Mouse (Mus musculus) CH12F3 (cell line): Measurements from ENCODE around the gene Pard3.
"Not testable (repeated sequence)": the region's sequence is repeated elsewhere in the genome, so short reads cannot be mapped to it uniquely, and the experiment has no call there.

ENCODE experiments used
- in situ Hi-C: fragments of 300-500 bp; cut with MboI; formaldehyde crosslinking; loops from 2 replicates; pipeline ENCODE4 v1.14.3; 2020; ENCODE audit warnings: low sequenced_read_pairs

The Pard3 gene

DNA sequence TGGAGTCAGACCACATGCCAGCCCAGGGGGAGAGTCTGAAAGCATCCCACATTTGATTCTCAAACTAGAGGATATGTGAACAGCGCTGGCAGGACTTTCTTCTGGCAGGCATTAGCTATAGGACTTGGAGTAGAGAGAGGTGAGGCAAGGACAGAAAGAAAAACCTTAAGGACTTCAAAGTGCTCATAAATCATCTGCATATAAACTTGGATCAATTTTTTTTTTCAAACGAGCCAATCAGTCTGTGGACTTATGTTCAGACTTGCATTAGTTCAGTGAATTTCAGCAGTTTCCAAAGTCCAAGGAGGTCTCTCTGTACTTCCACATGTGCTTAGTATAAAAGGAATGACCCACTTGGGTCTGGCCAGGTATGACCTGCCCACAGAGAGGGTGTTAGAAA lies 72.5 kb downstream of the Pard3 start:
- in situ Hi-C loops = no loop called here

DNA sequence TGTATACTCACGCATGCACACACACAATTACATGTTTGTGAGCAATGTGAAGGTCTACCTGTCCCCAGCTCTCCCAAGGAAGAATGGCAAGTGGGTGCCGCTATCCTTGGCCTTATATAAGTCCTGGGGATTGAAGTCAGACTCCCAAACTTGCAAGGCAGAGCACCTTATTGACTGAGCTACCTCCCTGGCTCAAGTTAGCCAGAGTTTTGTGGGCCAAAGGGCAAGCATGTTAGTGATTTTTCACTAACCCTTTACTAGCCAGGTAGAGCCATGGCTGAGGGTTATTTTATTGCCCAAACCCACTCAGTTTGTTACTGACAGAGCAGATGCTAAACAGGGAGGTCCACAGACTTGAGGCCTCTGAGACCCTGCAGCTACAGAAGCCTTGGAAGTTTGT lies 73.1 kb downstream of the Pard3 start:
- in situ Hi-C loops = no loop called here

DNA sequence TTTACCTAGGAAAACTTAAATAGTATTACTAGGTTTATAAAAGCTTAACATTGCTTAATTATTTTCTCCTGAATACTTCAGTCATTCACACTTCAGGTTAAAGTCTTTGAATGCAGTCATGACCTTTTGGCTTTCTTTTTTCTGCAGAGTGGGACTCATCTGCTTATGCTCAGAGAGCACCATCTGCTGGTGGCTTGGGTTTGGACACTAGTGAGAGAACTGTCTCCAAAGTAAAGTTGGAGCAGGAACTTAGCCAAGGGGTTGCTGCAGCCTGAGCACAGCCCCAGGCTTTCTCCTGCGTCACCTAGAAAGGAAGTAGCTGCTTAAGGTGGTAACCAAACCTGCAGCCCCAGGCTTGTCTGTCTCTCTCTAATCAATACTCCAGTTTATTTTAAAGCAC lies 75.5 kb downstream of the Pard3 start:
- in situ Hi-C loops = no loop called here

DNA sequence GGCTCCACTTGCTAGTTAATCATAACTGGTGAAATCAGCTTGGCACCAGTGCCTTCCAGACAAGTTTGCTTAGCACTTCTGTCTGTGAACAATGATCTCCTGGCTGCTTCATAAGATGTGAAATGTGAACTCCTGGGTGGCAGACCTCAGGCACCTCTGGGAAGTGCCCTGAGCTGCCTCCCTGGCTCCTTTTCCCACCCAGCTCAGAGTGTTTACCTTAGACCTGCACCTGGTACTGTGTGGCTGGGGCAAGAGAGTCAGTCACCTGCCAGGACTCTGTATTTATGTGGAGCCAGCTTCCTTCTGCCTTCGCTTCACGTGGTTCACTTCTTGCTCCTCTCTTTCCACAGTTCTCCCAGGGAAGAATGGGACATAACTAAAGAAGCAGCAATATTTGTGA lies 77.3 kb downstream of the Pard3 start:
- in situ Hi-C loops = loop anchor here (10.0 kb wide), 1 partner anchor 146 kb away; no protein-coding TSS in a partner anchor

GRCm38 (mm10) chr8:127143641-127144040 lies 79.9 kb downstream of the Pard3 start:
- in situ Hi-C loops = loop anchor here (10.0 kb wide), 1 partner anchor 149 kb away; no protein-coding TSS in a partner anchor

DNA sequence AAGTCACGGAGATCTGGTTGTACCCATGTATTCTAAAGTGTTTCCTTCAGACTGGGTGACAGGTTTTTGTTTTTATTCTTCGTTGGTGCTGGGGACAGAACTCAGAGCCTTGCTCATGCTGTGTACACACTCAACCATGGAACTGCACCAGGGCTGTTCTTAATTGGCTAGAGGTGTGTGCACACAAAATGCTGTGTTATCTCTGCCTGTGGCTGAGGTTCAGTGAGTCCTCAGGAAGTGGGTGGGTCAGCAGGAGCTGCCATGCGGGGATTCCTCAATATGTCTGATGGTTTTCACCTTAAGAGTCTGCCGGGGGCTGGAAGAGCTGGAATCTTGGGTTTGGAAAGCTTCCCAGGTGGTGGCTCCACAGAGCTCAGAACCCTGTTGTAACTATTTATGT lies 80.9 kb downstream of the Pard3 start:
- in situ Hi-C loops = loop anchor here (10.0 kb wide), 1 partner anchor 150 kb away; no protein-coding TSS in a partner anchor

DNA sequence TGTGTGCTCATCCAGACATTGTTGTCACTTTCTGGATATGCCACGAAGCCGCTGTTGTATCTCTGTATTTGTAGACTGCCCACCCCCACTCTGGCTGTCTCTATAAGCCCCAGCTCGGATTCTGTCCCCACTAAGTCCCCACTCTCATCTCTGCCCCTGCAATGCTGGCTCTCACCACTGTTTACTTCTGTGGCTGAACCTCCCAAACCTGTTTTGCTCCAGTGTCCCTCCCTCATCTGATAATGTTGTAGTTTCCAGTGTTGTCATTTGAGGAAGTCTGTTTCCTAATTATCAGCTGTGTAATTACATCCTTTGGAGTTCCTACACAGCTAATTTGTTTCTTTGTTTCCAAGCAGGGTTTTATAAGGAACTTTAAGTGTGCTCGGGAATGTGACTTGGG lies 81.4 kb downstream of the Pard3 start:
- in situ Hi-C loops = loop anchor here (10.0 kb wide), 1 partner anchor 150 kb away; no protein-coding TSS in a partner anchor

DNA sequence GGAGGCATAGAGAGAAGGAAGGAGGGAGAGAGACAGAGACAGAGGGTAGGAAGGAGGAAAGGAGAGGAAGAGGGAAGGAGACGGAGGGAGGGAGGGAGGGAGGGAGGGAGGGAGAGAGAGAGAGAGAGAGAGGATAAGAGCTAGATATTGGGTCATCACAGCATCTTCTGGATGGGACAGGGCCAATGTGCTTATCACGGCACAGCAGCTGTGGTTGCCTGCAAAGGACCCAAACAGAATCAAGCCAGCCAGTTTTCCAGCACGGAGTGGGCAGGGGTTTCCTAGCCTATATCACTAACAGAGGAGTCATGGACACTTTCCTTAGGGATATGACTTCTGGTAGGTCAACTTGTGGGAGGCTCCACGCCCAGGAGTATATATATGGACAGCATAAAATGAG lies 82.4 kb downstream of the Pard3 start:
- in situ Hi-C loops = loop anchor here (10.0 kb wide), 1 partner anchor 151 kb away; no protein-coding TSS in a partner anchor

DNA sequence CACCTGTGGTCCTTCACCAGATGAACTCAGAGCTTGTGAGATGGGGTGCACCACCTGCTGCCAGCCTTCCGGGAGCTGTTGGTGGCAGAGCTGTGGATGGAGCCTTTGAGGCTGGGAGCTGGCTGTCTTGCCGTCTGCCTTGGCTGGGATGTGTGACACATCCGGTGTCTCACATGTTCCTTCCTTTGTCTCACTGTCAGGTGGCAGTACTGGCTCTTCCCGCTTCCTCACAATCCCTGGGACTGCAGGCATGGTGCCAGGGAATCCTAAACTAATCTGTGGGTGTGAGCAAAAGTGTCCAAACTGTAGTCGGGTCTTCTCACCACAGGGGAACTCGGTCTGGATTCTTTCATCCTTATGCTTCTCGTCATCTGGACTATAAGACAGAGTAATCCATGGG lies 85.1 kb downstream of the Pard3 start:
- in situ Hi-C loops = loop anchor here (10.0 kb wide), 1 partner anchor 154 kb away; no protein-coding TSS in a partner anchor

DNA sequence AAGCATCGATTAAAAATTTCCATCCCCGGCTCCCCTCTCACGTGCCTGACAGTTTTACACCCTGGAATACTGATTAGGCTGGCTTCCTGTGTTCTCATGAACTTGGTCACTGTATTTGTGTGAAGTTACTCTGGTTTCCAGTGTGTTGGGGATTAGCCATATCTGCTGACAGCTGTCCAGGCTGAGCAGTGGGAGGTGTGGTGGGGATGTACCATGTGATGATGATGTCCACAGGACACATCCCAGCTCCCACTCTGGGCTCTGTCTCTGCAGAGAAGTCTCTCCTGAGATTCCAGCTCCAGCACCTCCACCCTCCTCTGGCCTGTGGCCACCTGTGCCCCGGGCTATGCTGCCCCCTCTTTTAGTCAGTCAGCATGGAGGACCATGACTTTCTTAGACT lies 87.0 kb downstream of the Pard3 start:
- in situ Hi-C loops = no loop called here

DNA sequence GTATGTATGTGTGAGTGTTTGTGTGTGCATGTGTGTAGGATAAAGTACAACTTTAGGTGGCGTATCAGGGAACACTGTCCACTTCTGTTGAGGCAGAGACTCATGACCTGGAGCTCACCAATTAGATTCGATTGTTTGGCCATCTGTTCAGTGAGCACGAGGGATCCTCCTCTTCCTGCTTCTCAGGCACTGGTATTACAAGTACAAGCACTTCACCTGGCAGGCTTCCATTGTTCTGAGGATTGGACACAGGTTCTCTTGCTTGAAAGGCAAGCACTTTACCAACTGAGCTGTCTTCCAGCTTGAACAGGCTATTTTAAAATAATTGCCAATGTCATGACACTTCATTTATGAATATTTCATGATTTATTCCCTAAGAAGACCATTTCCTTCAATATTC lies 88.0 kb downstream of the Pard3 start:
- in situ Hi-C loops = no loop called here

DNA sequence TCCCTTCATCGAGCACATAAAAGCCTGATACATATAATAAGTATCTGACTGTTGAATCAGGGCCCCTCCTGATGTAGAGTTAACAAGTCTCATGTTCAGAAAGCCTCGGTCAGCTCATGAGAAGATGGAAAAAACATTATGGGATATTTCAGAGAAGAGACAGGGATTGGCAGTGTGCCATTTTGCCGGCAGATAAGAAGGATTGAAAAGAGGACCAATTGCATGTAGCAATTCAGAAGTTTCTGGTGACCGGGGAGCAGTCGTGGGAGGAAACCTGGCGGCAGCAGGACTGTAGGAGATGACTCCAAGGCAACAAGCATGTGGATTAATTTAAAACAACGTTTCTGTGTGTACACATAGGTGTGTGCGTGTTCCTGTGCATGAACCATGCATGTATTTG lies 93.4 kb downstream of the Pard3 start:
- in situ Hi-C loops = no loop called here

- in situ Hi-C loops = no loop called here
Measured at GRCm38 (mm10) chr8:127159421-127159966, 95.8 kb downstream of the Pard3 start.

- in situ Hi-C loops = no loop called here
Measured at GRCm38 (mm10) chr8:127161854-127162253, 98.2 kb downstream of the Pard3 start.

- in situ Hi-C loops = no loop called here
Measured at GRCm38 (mm10) chr8:127162821-127163220, 99.1 kb downstream of the Pard3 start.

DNA sequence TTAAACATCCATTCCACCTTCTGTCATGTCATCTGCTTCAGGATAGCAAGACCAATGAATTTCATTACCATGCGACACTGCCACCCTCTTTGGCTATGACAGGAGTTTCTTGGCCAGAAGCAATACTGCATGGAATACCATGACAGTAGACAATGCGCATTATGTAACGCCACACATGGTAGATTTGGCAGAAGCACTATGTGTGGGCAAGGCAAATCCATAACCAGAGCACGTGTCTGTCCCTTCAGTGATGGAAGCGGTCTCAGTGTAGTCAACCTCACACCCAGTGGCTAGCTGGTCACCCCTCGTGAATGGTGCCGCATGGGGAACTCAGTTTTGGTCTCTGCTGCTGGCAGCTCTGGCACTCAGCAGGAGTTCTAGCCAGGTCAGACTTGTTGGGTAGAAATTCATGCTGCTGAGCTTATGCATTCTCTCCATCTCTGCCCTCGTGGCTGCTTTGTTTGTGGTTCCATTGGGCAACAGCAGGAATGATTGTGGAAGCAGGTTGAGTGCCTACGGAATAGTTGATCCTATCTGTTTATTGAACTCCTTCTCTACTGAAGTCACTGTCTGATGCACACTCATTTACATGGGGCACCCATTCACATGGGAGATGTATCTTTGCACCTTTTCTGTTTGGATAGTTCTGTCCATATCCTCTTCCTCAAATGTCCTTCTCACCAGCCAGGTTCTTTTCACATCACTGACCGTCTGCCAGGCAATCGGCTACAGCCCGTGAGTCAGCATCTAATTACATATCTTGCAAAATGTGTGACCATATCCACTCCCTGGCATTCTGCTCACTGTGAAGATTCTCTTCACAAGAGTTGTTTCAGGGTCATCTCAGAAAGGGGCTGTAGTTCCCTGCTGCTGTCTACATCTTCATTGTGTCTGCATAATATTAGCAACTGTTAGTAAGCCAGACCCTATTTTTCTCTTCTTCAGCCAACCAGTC lies 100.9 kb downstream of the Pard3 start:
- in situ Hi-C loops = no loop called here

DNA sequence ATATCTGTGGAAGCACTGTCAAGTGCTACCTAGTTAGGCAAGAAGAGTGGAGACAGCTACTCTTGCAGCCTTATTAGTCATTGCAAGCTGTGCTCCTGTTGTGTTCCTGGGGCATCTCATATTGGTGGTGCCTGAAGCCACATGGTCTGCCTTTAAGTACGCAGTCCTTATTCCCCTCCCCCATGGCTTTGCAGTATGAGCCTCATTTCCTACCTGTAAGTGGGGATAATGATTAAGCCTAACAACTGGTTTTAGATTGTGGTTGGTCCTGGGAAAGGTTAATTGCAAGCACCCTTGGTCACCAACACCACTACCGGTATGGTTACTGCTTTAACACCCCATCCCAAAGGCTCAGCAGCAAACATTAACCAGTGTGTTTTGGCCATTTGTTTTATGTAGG lies 104.8 kb downstream of the Pard3 start:
- in situ Hi-C loops = no loop called here

- in situ Hi-C loops = no loop called here
Measured at GRCm38 (mm10) chr8:127169361-127169760, 105.7 kb downstream of the Pard3 start.

DNA sequence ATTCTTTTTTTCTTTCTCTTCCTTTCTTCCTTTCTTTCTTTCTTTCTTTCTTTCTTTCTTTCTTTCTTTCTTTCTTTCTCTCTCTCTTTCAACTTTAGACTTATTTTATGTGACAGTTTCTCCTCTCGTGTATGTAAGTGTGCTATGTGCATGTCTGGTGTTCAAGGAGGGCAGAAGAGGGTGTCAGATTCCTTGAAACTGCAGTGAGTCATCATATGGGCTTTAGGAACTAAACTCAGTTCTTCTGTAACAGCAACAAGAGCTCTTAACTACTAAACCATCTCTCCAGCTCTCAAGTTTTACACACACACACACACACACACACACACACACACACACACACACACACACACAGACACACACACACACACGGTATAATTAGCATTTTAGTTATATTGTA lies 106.7 kb downstream of the Pard3 start:
- in situ Hi-C loops = not testable (repeated sequence)

- in situ Hi-C loops = no loop called here
Measured at GRCm38 (mm10) chr8:127170930-127171329, 107.2 kb downstream of the Pard3 start.

- in situ Hi-C loops = no loop called here
Measured at GRCm38 (mm10) chr8:127173483-127173882, 109.8 kb downstream of the Pard3 start.

- in situ Hi-C loops = no loop called here
Measured at GRCm38 (mm10) chr8:127174411-127174810, 110.7 kb downstream of the Pard3 start.
